Mouse (Mus musculus) liver, embryonic 11.5 days (tissue): Measurements from ENCODE around the gene St3gal6. TPM values are rescaled to one million over a fixed set of nuclear protein-coding genes. Genes with fewer than 3 reads are reported as not detected.

ENCODE experiments used
- ATAC-seq: fragments of 200-750 bp; cut with Nextera tagmentation; replicated peaks from 2 replicates; pipeline ENCODE4 v1.8.0; 2017; ENCODE audit warnings: moderate number of reproducible peaks, mild to moderate bottlenecking, moderate TSS enrichment, moderate library complexity; ENCODE audit not compliant: low FRiP score
- DNase-seq: peaks from one replicate; pipeline ENCODE4 v3.0.0-alpha.2; 2017; ENCODE audit warnings: low spot score
- H3K27ac ChIP-seq: fragments of 300-500 bp; sonication (generic); 2 replicates; pipeline ENCODE4 v1.5.1; 2014; ENCODE audit warnings: mild to moderate bottlenecking, low read depth, low read length, control low read depth
- H3K27me3 ChIP-seq: fragments of 300-500 bp; sonication (generic); replicated peaks from 2 replicates; pipeline ENCODE4 v1.6.1; 2014; ENCODE audit warnings: low read length, mixed read lengths; ENCODE audit not compliant: control insufficient read depth, insufficient read depth
- H3K36me3 ChIP-seq: fragments of 300-500 bp; sonication (generic); 2 replicates; pipeline ENCODE4 v1.6.1; 2014; ENCODE audit warnings: mild to moderate bottlenecking, low read length, moderate library complexity, mixed read lengths; ENCODE audit not compliant: control insufficient read depth, insufficient read depth
- H3K4me1 ChIP-seq: fragments of 300-500 bp; sonication (generic); replicated peaks from 2 replicates; pipeline ENCODE4 v1.6.1; 2014; ENCODE audit warnings: low read length, mixed read lengths; ENCODE audit not compliant: control insufficient read depth, insufficient read depth
- H3K4me2 ChIP-seq: fragments of 300-500 bp; sonication (generic); 2 replicates; pipeline ENCODE4 v1.6.1; 2014; ENCODE audit warnings: mild to moderate bottlenecking, control low read depth, moderate library complexity
- H3K4me3 ChIP-seq: fragments of 300-500 bp; sonication (generic); 2 replicates; pipeline ENCODE4 v1.5.1; 2014; ENCODE audit warnings: low read depth, low read length, control low read depth
- H3K9ac ChIP-seq: fragments of 300-500 bp; sonication (generic); 2 replicates; pipeline ENCODE4 v1.6.1; 2014; ENCODE audit warnings: low read depth, low read length, control low read depth
- H3K9me3 ChIP-seq: fragments of 300-500 bp; sonication (generic); 2 replicates; pipeline ENCODE4 v1.6.1; 2016; ENCODE audit warnings: low read length, inconsistent platforms, mixed read lengths; ENCODE audit not compliant: control insufficient read depth
- WGBS: fragments of 180-500 bp; shearing (Covaris S2); extraction: QIAGEN DNeasy Blood & Tissue Kit; methylation state at CpG from one replicate; pipeline ENCODE4 v1.1.7; 2014; 5-methylcytosine and 5-hydroxymethylcytosine counted together
- polyA plus RNA-seq: library from polyadenylated mRNA; unstranded; fragments of >200 nt; fragmentation: Nextera tagmentation; extraction: Ambion mirVana; gene quantifications from 2 replicates; pipeline ENCODE4 v1.2.1, GENCODE M21; 2014

St3gal6 gene
- polyA plus RNA-seq: 66.0 and 67.9 TPM in 2 replicates

DNA sequence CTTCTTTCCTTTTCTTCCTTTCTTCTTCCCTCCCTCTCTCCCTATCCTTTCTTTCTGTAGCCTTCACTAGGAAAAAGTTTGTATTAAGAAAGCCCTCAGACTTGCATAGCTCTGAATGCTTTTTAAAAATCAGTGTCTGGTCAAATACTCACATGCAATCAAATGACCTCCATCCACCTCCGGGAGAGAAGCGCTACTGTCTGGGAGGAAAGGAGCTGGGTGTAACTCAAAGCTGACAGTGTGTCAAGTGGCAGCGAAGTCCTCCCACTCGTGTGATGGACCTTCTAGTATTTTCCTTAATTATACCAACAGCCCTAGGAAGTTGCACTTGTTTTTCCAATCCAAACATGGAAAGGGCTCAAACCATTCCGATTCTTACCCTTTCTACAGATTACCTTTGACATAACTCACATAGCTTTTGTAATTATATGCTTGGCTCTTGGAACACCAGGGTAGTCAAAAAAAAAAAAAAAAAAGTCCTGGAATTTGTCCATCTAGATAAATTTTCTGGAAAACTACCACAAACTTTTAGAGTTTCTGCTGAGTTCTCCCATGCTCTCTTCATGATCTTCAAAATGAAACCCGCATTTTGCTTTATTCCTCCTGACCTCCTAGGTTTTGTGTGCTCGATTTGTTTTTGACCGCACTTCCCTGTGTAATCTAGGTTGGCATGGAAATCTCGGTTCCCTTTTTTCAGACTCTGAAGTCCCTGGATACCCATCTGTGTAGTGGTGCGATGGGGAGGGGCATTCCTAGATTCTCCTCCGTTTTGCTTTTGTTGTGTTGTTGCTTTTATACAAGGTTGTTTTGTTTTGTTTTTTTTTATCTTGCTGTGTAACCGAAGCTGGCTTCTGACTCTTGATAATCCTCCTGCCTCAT lies at the start of gene St3gal6:
Gene St3gal6 (minus strand): TSS at position 272 of the 879 bp plus-strand sequence.
- Histone ChIP-seq H3K36me3 (no peaks in the 10 kb centered on the region), H3K27ac (peak within 1 kb of the TSS; percentile 68), H3K9ac (peak within 1 kb of the TSS; percentile 81), H3K4me2 (peak within 1 kb of the TSS; percentile 91), H3K27me3 (no peaks in the 10 kb centered on the region), H3K4me3 (peak within 1 kb of the TSS; percentile 75), H3K9me3 (no peaks in the 10 kb centered on the region), H3K4me1 (peaks cover 27% of the 10 kb centered on the region)
- ATAC-seq: no peak
- WGBS: 78% methylated on average over 12 of the region's 12 CpGs
- DNase-seq: no peak

GRCm38 (mm10) chr16:58570694-58571264 lies 46.7 kb upstream of the St3gal6 start:
- no peaks in the 10 kb centered on the region for H3K4me1 ChIP-seq
- H3K27me3 ChIP-seq: no peaks in the 10 kb centered on the region
- H3K9ac ChIP-seq: no peak overlapping the region
- DNase-seq: no peak
- H3K36me3 ChIP-seq: no peaks in the 10 kb centered on the region
- no peak overlapping the region for H3K4me2 ChIP-seq
- H3K9me3 ChIP-seq: no peaks in the 10 kb centered on the region
- no peak overlapping the region for H3K4me3 ChIP-seq
- H3K27ac ChIP-seq: no peak overlapping the region
- no peak for ATAC-seq

GRCm38 (mm10) chr16:58561196-58561595 lies 37.2 kb upstream of the St3gal6 start:
- no peak for DNase-seq
- Histone ChIP-seq H3K27me3 (no peaks in the 10 kb centered on the region), H3K9ac (no peak overlapping the region), H3K4me2 (no peak overlapping the region), H3K27ac (no peak overlapping the region), H3K9me3 (no peaks in the 10 kb centered on the region), H3K4me1 (no peaks in the 10 kb centered on the region), H3K36me3 (no peaks in the 10 kb centered on the region), H3K4me3 (no peak overlapping the region)
- WGBS: 59% methylated on average over 2 of the region's 2 CpGs
- no peak for ATAC-seq

DNA sequence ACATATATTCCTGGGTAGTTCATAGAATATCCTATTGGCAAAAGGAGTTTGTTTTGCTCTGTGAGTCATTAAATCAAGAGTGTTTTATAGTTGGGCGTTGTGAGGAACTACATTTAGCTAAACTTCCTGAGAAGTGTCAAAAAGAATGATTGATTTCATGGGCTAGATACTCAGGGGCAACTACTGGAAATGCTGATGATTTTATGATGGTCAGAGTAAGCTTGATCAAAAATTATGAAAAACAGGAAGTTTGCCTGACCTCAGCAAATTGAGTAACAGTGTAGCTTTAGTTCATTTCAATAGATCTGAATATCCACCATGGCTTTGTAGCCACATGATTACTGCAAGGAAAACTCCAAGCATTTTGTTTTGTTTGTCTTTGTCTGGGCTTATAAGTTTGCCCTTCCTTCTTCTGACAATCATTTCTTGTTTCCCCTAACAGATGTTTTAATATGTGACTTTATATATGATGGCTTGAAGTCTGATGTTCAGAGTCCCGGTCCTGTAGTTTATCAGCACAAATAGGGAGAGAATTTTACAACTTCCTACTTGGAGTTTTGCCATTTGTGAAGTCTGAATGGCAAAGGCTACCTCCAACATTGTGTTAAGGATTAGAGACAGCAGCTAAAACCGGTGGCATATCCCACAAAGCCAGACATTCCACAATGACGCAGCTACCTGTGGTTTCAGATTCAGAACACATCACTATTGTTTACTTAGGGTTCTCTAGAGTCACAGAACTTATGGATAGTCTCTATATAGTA lies 32.2 kb upstream of the St3gal6 start:
- Histone ChIP-seq H3K27ac (no peak overlapping the region), H3K4me2 (no peak overlapping the region), H3K36me3 (no peaks in the 10 kb centered on the region), H3K9ac (no peak overlapping the region), H3K4me3 (no peak overlapping the region), H3K9me3 (no peaks in the 10 kb centered on the region), H3K27me3 (no peaks in the 10 kb centered on the region), H3K4me1 (no peaks in the 10 kb centered on the region)
- WGBS: 71% methylated on average over 4 of the region's 4 CpGs
- ATAC-seq: no peak
- DNase-seq: no peak

DNA sequence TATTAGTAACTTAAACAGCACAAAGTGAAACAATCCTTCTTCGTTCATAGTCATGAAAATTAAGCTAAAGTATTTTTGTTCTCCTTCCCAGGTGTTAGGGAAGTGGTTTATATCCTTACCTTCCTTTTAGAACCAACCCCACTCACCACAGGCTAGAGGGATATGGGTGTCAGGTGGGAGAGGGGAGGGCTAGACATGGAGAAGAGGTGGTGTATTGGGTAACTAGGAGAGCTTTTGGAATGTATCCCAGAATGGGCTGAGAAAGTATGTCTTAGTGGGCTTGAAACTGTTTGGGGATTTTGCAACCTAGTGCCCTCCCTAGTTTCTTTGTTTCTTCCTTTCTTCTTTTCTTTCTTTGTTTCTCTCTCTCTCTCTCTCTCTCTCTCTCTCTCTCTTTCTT lies 30.6 kb upstream of the St3gal6 start:
- Histone ChIP-seq H3K27me3 (no peaks in the 10 kb centered on the region), H3K4me2 (no peak overlapping the region), H3K4me3 (no peak overlapping the region), H3K27ac (no peak overlapping the region), H3K9me3 (no peaks in the 10 kb centered on the region), H3K9ac (no peak overlapping the region), H3K4me1 (no peaks in the 10 kb centered on the region), H3K36me3 (no peaks in the 10 kb centered on the region)
- 54% methylated on average over 1 of the region's 1 CpGs for WGBS
- DNase-seq (no peak), ATAC-seq (no peak)

DNA sequence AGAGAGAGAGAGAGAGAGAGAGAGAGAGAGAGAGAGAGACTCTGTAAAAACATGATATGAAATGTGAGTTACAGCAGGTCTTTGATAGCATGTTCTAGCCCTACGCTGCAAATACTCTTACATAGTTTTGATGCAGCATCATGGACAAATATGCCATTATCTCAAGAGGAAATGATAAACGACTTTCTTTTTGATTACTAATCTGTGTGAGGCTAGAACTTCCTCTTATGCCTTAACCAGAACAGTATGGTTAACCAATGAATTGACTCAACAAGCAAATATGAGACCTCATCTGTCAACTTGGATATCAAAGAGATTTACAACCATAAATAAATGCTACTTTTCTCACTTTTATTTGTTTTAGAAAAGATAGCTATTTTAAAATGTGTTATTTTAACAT lies 24.0 kb upstream of the St3gal6 start:
- H3K4me3 ChIP-seq: no peak overlapping the region
- ATAC-seq (no peak), DNase-seq (no peak)
- no peaks in the 10 kb centered on the region for H3K36me3 ChIP-seq
- 40% methylated on average over 2 of the region's 2 CpGs for WGBS
- no peaks in the 10 kb centered on the region for H3K9me3 ChIP-seq
- no peak overlapping the region for H3K4me2 ChIP-seq
- 0 out of 2 replicates have a peak, but pooled peaks cover 4% of the 10 kb centered on the region for H3K4me1 ChIP-seq
- no peak overlapping the region for H3K27ac ChIP-seq
- no peak overlapping the region for H3K9ac ChIP-seq
- H3K27me3 ChIP-seq: no peaks in the 10 kb centered on the region

DNA sequence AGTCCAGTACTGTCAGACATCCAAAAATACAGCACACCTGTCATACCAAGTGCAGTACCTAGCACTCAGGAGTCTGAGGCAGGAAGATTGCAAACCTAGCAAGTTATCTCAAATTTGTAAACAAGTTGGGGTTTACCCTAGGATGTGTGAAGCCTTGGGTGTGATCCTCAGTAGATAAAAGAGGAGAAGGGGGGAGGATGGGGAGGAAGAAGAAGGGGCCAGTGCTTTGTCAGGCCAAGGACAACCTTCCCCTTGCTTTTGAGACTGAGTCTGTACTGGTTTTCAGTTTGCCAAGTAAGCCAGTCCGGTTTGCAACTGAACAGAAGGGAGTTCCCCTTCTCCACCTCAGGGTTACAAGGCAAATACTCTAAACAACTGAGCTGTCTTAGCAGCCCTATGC lies 22.1 kb upstream of the St3gal6 start:
- Histone ChIP-seq H3K27ac (no peak overlapping the region), H3K4me3 (no peak overlapping the region), H3K9me3 (no peaks in the 10 kb centered on the region), H3K36me3 (no peaks in the 10 kb centered on the region), H3K9ac (no peak overlapping the region), H3K4me1 (0 out of 2 replicates have a peak, but pooled peaks cover 4% of the 10 kb centered on the region), H3K4me2 (no peak overlapping the region), H3K27me3 (no peaks in the 10 kb centered on the region)
- DNase-seq: no peak
- 24% methylated on average over 1 of the region's 1 CpGs for WGBS
- ATAC-seq: peak; percentile 61

DNA sequence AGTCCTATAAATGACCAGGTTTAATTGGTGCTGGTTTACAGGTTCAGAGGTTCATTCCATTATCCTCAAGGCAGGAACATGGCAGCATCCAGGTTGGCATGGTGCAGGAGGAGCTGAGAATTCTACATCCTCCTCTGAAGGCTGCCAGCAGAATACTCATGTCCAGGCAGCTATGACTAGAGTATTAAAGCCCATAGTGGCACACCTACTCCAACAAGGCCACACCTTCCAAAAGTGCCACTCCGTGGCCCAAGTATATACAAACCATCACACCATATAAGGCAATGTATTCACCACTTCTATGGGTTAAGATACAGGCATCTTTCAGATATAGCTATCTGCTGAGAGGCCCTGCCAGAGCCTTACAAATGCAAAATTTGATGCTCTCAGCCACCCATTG lies 15.4 kb upstream of the St3gal6 start:
- 67% methylated on average over 1 of the region's 1 CpGs for WGBS
- Histone ChIP-seq H3K4me2 (no peak overlapping the region), H3K4me3 (no peak overlapping the region), H3K36me3 (no peaks in the 10 kb centered on the region), H3K4me1 (peaks cover 18% of the 10 kb centered on the region), H3K27ac (no peak overlapping the region), H3K9me3 (no peaks in the 10 kb centered on the region), H3K9ac (no peak overlapping the region; the same call in 1 of the 2 replicates), H3K27me3 (no peaks in the 10 kb centered on the region)
- peak; percentile 40 for ATAC-seq
- DNase-seq: no peak
